In the genomic region with DNA sequence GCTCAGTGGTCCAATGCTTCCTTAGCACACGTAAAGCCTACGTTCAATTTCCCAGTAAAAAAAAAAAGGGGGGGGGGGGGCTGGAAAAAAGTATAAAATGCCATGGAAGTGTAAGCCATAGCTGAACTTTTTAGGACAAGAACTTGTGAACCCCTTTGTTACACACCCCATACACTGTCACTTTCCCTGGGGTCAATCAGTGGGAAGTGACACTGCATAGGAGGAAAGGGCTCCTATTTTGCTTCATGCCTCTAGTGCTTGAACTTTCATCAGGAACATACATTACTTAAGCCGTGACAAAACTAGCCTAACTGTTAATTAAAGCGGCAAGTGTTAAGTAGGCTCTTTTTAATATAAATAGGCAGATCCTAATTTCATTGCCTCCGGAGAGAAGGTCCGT, we compare ENCODE assay signal across 8 mouse cellular contexts. TPM values are rescaled to one million over a fixed set of nuclear protein-coding genes. Genes with fewer than 3 reads are reported as not detected.
DNase-seq lines count a peak whose midpoint lies in the region; ATAC-seq and TF ChIP-seq lines count a peak whose summit lies in the region.

No protein-coding gene starts in this region.

- H3K27ac ChIP-seq in gastrocnemius, adult 2 months: peak overlapping the region; percentile 89
- H3K27ac ChIP-seq in testis, adult 2 months (ENCODE audit: control insufficient read depth, insufficient read depth, low read depth, low read length): peak overlapping the region; percentile 90
- H3K27ac ChIP-seq in liver, embryonic 13.5 days: peak overlapping the region; percentile 82

- no peak for TF ChIP-seq CTCF in gastrocnemius, adult 2 months (IDR thresholded peaks at IDR 0.05)
- TF ChIP-seq CTCF in testis, adult 2 months (IDR thresholded peaks at IDR 0.05; ENCODE audit: control insufficient read depth, insufficient read depth, insufficient replicate concordance, low read depth, low read length): no peak

- no peaks in the 10 kb centered on the region for H3K27me3 ChIP-seq in testis, adult 2 months (ENCODE audit: control insufficient read depth, insufficient read depth, low read length)
- no peaks in the 10 kb centered on the region for H3K27me3 ChIP-seq in liver, embryonic 13.5 days

- H3K9ac ChIP-seq in liver, embryonic 13.5 days: peak overlapping the region; percentile 87

- DNase-seq in gastrocnemius, adult 2 months: no peak
- DNase-seq in gastrocnemius, adult 8-10 months (ENCODE audit: low spot score in 2 of 2): no peak
- DNase-seq in testis, postnatal 14 days (ENCODE audit: low spot score): no peak
- DNase-seq in liver, embryonic 13.5 days: no peak
- DNase-seq in urinary bladder, postnatal 4 days (ENCODE audit: low spot score in 2 of 2): no peak
- DNase-seq in gastrocnemius, postnatal 4 days (ENCODE audit: low spot score in 2 of 2): no peak

- H3K36me3 ChIP-seq in testis, adult 2 months (ENCODE audit: control insufficient read depth, insufficient read depth, low read length): no peaks in the 10 kb centered on the region; the same call in 1 of the 2 replicates
- H3K36me3 ChIP-seq in liver, embryonic 13.5 days: peaks cover 10% of the 10 kb centered on the region

- peak overlapping the region; percentile 95 for H3K4me3 ChIP-seq in gastrocnemius, adult 2 months
- H3K4me3 ChIP-seq in testis, adult 2 months (ENCODE audit: control insufficient read depth, low read depth, low read length): peak overlapping the region; percentile 98
- peak overlapping the region; percentile 81 for H3K4me3 ChIP-seq in liver, embryonic 13.5 days (replicated peaks)

- peak overlapping the region; percentile 87 for H3K4me2 ChIP-seq in liver, embryonic 13.5 days

- 34% methylated on average over 6 of the region's 6 CpGs for WGBS in liver, embryonic 13.5 days (ENCODE audit: insufficient replicate concordance)

- TF ChIP-seq POLR2A in testis, adult 2 months (IDR thresholded peaks at IDR 0.05; ENCODE audit: control insufficient read depth, low read depth, low read length): no peak

- peaks cover 2% of the 10 kb centered on the region; the same call in 1 of the 2 replicates for H3K4me1 ChIP-seq in testis, adult 2 months (ENCODE audit: control insufficient read depth, insufficient read depth, low read length)
- peaks cover 44% of the 10 kb centered on the region for H3K4me1 ChIP-seq in liver, embryonic 13.5 days (replicated peaks)

- intact Hi-C loops in gastrocnemius, adult 2 months (cut with DNase I): loop anchor here (2.0 to 5.0 kb wide), 4 partner anchors 21 to 97 kb away; a partner anchor contains a TSS

- H3K9me3 ChIP-seq in liver, embryonic 13.5 days (replicated peaks): no peaks in the 10 kb centered on the region

- ATAC-seq in liver, embryonic 13.5 days (ENCODE audit: low read depth): no peak
- no peak for ATAC-seq in megakaryocyte progenitor cell, adult 5-6 weeks (replicated peaks; ENCODE audit: poor library complexity)

RNA-seq across cellular contexts. Expression of a gene that starts 0.8 kb away (rescaled TPM):
- total RNA-seq in gastrocnemius, adult 2 months (2021): 10 to 100 TPM; 14.6 to 19.0 TPM
- total RNA-seq in gastrocnemius, adult 8-10 months (2022): 10 to 100 TPM; 12.6 to 18.1 (median 15.6) TPM
- polyA plus RNA-seq in testis, adult 2 months (2012; rRNA removed): 282 and 286 TPM in 2 replicates
- polyA plus RNA-seq in liver, embryonic 13.5 days (2015; fragmentation: Nextera tagmentation; extraction: Ambion mirVana): 68.4 and 73.9 TPM in 2 replicates
- 10 to 100 TPM; 37.9 to 43.1 TPM for total RNA-seq in gastrocnemius, postnatal 4 days (2021)
- 38.4 and 40.7 TPM in 2 replicates for total RNA-seq in megakaryocyte progenitor cell, adult 5-6 weeks (2015)
- 27.8 and 28.8 TPM in 2 replicates for total RNA-seq in megakaryocyte progenitor cell, adult 5-6 weeks (2017)

RNA-seq across cellular contexts. Expression of a gene that starts 26.1 kb away (rescaled TPM):
- total RNA-seq in gastrocnemius, adult 2 months (2021): under 1 TPM; 0.31 to 0.39 TPM
- under 1 TPM; 0.44 to 0.70 (median 0.51) TPM for total RNA-seq in gastrocnemius, adult 8-10 months (2022)
- polyA plus RNA-seq in testis, adult 2 months (2012; rRNA removed): 0.19 and 0.32 TPM in 2 replicates
- polyA plus RNA-seq in liver, embryonic 13.5 days (2015; fragmentation: Nextera tagmentation; extraction: Ambion mirVana): not detected in 2 replicates
- under 1 TPM; 0.86 to 0.98 TPM for total RNA-seq in gastrocnemius, postnatal 4 days (2021)
- total RNA-seq in megakaryocyte progenitor cell, adult 5-6 weeks (2015): not detected in 2 replicates
- not detected in 2 replicates for total RNA-seq in megakaryocyte progenitor cell, adult 5-6 weeks (2017)

RNA-seq across cellular contexts. Expression of a gene that starts 50.0 kb away (rescaled TPM):
- total RNA-seq in gastrocnemius, adult 2 months (2021): 10 to 100 TPM; 57.7 to 71.8 TPM
- total RNA-seq in gastrocnemius, adult 8-10 months (2022): 10 to 100 TPM; 62.1 to 74.4 (median 66.1) TPM
- polyA plus RNA-seq in testis, adult 2 months (2012; rRNA removed): 39.9 and 44.1 TPM in 2 replicates
- 189 and 198 TPM in 2 replicates for polyA plus RNA-seq in liver, embryonic 13.5 days (2015; fragmentation: Nextera tagmentation; extraction: Ambion mirVana)
- 10 to 100 TPM; 71.0 to 82.6 TPM for total RNA-seq in gastrocnemius, postnatal 4 days (2021)
- total RNA-seq in megakaryocyte progenitor cell, adult 5-6 weeks (2015): 204 and 205 TPM in 2 replicates
- 304 and 317 TPM in 2 replicates for total RNA-seq in megakaryocyte progenitor cell, adult 5-6 weeks (2017)

RNA-seq across cellular contexts. Expression of a gene that starts 50.1 kb away (rescaled TPM):
- total RNA-seq in gastrocnemius, adult 2 months (2021): 100 to 1,000 TPM; 142 to 184 TPM
- 100 to 1,000 TPM; 140 to 157 (median 153) TPM for total RNA-seq in gastrocnemius, adult 8-10 months (2022)
- polyA plus RNA-seq in testis, adult 2 months (2012; rRNA removed): 47.6 and 50.5 TPM in 2 replicates
- polyA plus RNA-seq in liver, embryonic 13.5 days (2015; fragmentation: Nextera tagmentation; extraction: Ambion mirVana): 356 and 373 TPM in 2 replicates
- total RNA-seq in gastrocnemius, postnatal 4 days (2021): 100 to 1,000 TPM; 234 to 238 TPM
- total RNA-seq in megakaryocyte progenitor cell, adult 5-6 weeks (2015): 229 and 271 TPM in 2 replicates
- total RNA-seq in megakaryocyte progenitor cell, adult 5-6 weeks (2017): 335 and 374 TPM in 2 replicates
